Mouse (Mus musculus) spleen, postnatal 10 days (tissue): Measurements from ENCODE around the gene Wwtr1.

ENCODE experiments used
- DNase-seq, 2 experiments: peaks; one replicate each; pipeline ENCODE4 v3.0.0; 2021 to 2022; ENCODE audit warnings: low spot score in 2 of 2

Gene Wwtr1

DNA sequence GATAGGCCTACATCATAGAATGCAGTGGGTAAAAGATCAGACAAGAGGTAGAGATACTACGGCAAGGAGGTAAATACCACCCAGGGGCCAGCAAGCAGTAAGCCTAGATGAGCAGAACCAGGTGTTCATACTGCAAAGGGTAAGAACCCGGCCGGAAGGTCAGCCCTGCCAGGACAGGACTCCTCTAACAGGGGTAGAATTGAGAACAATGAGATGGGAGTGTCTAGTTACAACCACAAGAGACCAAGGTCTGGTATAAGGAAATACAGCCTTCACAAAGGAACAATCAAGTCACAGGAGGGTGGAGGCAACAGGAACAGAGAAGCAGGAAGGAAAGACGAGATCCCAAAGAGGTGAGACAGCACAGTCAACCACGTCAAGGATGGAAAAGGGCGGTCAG, 16.9 kb downstream of the Wwtr1 start:
- no peak for DNase-seq

- no peak for DNase-seq
Observed at GRCm38 (mm10) chr3:57557408-57557807, 18.3 kb downstream of the Wwtr1 start.

DNA sequence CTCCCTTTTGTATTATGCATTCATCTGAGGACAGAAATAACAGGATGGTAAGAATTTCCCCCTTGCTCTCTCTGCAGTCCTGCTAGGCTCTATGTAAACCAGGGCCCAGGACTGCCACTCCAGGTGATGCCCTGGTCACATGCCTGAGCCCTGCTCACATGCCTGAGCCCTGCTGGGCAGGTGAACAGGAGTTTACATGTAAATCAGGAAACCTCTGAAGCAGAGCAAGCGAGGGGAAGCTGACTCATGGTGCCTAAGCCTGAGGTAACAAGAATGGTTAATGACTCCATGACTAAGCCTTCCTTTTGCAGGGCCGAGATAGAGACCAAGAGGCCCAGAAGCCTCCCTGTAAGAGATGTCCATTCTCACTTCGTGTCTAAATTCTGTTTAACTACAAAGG, 20.1 kb downstream of the Wwtr1 start:
- DNase-seq: no peak

DNA sequence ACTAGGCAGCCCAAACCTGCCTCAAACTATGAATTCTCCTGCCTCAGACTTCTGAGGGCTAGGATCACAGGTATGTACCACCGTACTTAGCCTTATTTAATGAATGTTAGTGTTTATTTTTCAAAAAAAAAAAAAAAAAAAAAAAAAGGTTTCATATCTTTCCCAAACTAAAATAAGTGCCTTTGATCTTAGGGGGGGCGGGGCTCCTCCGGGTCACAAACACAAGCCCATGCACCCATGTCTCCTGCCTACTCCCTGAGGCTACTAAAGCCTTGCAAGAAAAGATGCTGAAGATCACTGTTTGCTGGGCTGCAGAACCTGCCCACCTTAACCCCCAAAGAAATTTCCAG, 20.8 kb downstream of the Wwtr1 start:
- DNase-seq: no peak

DNA sequence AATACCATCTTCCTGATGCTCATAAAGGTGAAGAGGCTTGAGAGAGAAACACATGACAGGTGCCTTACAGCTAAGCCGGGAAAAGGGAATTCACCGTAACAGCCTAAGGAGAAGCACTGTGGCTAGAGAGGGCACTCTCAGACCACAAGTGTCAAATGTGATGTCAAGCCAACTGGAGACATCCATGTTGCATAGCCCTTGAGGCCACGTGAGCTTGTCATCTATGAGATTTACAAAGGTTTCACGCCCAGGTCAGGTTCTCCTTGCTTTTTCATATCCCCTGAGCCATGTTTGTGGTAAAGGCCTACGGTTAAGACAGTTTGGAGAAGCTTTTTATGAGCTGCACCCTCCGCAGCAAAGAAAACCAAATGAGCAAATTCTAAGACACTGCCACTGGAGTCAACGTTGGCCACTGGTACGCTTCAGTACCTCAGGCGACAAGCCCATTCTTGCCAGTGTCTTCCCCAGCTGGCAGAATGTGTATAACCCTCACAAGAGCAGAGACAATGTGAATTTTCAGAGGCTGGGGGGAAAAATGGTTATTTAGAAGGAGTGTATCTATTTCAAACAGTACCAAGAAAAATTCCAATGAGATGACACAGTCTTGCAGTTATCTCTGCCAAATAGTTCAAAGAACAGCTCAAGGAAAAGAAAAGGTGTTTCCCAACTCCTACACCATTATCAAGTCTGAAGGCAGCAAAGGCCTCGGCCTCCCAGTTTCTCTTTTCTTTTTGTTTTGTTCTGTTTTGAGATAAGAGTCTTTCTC, 21.4 kb downstream of the Wwtr1 start:
- DNase-seq: no peak

- DNase-seq: no peak
Observed at GRCm38 (mm10) chr3:57553108-57553507, 22.6 kb downstream of the Wwtr1 start.

DNA sequence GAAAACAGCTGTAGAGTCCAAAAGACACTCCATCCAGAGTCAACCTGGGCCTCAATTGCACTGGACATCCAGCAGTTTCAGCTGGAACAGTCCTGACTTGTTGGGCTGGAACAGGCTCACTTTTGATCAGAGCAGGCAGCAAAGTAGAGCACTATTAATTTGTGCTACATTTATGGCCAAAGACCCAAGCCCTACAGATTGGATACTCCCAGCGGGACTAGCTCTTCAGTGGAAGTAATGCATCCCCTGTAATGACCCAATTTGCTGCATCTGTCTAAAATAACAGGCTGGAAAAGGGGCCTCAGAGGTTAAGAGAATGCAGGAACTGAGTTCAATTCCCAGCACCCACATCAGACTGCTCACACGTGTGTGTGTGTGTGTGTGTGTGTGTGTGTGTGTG, 24.5 kb downstream of the Wwtr1 start:
- no peak for DNase-seq

DNA sequence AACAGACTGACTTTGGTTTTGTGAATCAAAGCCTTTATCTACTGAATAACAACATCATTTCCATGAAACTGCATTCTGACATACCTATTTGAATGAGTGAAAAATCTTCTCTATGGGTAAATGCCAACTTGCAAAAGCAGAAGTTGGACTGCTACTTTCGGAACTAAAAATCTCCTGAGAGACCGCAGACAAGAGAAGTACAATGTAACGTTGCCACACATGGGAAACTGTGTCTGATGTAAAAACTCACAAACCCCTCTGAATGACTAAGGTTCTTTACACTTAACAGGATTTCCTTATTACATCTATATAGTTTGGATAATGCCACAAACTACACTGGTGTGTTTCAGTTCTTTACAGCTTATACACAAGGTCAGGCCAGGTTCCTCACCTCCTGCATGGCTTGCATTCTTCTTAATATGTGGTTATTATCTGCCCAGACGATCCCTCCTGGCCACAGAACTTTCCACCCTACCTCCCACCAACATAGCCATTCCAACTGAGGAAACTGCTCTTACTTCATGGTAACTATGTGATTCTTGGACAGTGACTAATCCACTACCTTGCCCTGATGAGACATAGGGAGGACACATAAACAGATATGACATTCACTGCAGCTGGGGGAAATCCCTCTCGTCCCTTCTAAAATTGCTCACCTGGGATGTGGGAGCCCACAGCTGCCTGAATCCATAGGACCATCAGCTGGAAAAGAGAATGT, 25.1 kb downstream of the Wwtr1 start:
- DNase-seq: no peak

GRCm38 (mm10) chr3:57544154-57544553, 31.6 kb downstream of the Wwtr1 start:
- DNase-seq: no peak

GRCm38 (mm10) chr3:57542848-57543380, 32.8 kb downstream of the Wwtr1 start:
- no peak for DNase-seq

- no peak for DNase-seq
Observed at GRCm38 (mm10) chr3:57541205-57541604, 34.5 kb downstream of the Wwtr1 start.

DNA sequence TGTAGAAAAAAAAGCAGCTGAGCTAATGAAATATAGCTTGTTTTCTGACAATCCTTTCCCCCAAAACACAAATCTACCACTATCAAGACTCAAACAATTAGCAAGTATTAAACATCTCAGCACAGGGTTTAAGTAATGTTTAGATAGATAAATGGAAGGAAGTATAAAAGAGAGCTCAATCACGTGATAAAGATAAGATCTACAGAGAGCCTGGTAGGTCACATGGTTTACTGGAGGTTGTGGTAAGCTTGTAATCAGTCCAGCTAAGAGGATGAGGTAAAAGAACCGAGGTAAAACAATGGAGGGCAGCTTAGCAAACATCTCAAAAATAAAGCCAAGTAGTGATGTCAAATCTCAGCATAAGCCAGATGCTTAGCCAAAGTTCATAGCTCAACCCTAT, 35.2 kb downstream of the Wwtr1 start:
- DNase-seq: no peak

DNA sequence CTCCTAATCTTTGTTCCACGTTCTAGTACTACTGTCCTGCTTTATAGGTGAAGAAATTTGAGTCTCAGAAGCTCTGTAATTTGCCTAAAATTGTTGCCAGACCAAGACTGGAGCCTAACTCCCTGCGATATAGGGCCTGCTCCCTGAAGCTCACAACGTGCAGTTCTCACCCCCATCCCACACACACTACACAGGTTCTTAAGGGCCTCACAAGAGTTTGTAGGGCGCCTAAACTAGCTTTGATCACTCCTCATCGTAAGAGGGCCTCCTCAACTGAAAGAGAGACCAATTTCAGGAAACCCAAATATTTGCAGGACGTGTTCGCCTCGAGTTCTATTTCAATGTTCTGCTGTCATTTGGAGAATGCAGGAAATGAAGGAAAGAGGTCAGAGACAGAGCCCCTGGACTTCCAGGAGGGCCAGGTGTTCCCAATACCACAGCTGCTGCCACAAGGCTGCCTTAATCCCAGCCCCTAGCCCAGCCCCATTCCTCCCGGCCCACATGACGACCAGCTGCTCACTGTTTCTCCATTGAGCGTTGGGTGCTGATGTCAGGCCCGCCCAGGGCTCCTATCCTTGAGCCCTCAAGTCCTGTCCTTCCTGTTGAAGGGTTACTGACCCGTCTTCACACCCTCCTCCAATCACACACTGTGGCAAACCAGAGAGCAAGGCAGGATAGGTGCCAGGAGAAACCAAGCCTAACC, 40.1 kb downstream of the Wwtr1 start:
- no peak for DNase-seq

GRCm38 (mm10) chr3:57534450-57534849, 41.3 kb downstream of the Wwtr1 start:
- DNase-seq: no peak

DNA sequence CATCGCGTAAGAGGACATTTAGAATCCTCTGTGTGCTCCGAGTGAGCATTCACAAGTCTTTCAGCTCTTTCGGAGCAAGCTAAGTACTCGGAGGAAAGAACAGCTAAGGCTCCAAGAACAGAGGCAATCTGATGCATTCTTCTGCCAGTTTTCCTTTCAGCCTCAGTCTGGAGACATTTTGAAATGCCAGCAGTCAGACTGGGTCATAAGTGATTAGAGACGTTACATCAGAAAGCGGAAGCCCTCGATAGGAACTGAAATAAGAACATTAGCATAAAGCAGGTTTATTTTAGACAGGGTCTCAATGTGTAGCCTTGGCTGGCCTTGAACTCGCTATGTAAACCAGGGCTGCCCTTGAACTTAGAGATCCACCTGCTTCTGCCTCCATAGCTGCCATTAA, 41.8 kb downstream of the Wwtr1 start:
- DNase-seq: no peak

GRCm38 (mm10) chr3:57532991-57533725, 42.6 kb downstream of the Wwtr1 start:
- no peak for DNase-seq

DNA sequence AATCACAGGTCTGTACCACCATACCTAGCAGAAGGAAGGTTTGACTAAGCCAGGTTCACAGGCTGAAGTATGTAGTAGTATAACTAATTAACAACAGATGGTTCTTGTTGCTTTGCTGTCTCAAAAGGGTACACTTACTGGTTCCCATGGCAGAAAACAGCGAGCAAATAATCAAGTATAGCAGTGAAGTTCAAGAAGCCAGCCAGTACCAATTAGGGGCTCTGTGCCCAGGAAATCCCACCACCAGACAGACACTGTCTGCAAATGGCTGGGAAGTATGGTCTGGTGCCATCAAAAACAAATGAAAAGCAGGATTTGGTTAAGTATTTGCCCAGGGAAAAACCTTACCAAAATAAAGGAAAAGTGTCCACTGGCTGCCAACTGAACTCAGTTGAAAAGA, 44.9 kb downstream of the Wwtr1 start:
- DNase-seq: no peak

DNA sequence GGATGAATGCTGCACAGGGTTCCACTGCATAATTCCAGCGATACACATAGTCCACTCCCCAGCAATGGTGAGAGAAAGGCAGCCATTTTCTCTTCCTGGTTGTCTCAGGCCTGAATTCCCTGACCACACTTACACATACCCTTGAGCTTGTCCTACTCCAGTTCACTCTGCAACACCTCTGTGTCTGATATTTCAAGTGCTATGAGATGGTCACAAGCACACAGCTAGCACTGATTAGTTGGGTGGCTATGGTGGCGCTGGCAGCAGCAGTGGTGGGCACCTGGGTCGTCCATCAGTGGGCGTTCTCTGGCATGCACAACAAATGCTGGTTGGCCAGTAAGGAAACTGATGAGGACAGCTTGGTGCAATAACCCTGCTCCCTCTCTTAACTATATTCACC, 45.5 kb downstream of the Wwtr1 start:
- no peak for DNase-seq

DNA sequence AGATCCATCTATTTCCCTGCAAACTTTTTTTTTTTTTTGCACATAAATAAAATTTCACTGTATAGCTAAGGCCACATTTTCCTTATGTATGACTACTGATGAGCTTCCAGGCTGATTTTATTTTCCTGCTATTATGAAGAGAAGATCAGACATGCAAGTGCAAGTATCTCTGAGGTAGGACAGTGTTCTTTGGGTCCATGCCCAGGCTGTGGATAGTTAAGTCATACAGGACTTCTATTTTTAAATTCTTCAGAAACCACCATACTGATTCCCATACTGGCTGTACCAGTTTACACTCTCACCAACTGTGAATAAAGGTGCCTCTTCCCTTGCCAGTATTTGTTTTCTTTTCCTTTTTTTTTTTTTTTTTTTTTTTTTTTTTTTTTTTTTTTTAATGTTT, 48.6 kb downstream of the Wwtr1 start:
- no peak for DNase-seq

DNA sequence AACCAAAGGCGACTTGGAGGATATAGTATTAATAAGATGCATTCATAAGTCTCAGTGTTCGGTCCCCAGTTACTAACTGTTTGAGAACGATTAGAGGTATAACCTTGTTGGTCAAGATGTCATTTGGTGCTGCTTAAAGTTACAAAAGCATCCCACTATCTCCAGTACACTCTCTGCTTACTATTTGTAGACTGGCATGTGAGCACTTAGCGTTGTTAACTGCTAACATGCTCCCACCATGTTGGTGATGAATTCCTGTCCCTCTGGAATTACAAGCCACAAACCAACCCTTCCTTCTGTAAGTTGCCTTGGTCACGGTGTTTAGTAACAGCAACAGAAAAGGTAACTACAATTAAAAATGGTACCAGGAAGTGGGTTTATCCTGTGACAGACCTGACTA, 52.6 kb downstream of the Wwtr1 start:
- no peak for DNase-seq

DNA sequence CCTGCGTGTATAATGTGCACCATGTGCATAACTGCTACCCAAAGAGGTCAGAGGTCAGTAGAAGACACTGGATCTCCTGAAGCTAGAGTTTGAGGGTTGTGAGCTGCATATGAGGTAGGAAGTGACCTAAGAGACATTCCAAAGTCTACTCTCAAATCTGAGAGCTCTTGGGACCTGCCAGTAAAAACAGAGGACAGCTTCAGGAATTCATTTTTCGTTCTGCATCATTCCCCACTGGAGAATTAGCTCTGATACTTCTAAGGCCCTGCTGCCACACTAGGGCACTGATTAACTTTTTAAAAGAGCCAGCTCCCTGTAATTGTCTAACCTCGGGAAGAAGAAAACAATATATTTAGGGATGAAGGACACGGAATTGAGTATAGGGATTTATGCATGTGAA, 53.8 kb downstream of the Wwtr1 start:
- no peak for DNase-seq

- DNase-seq: no peak
Observed at GRCm38 (mm10) chr3:57519995-57520394, 55.7 kb downstream of the Wwtr1 start.
